Mouse (Mus musculus) testis, adult 2 months (tissue): ENCODE results near the gene Cyb5b.

Source experiments
- CTCF ChIP-seq: fragments of 200-500 bp; IDR thresholded peaks from 2 replicates; pipeline ENCODE4 v1.5.1; 2012; ENCODE audit warnings: low read depth, mild to moderate bottlenecking, inconsistent platforms, low read length, moderate library complexity; ENCODE audit not compliant: control insufficient read depth, insufficient read depth, insufficient replicate concordance
- POLR2A ChIP-seq: fragments of 200-500 bp; IDR thresholded peaks from 2 replicates; pipeline ENCODE4 v1.6.1; 2012; ENCODE audit warnings: low read depth, mild to moderate bottlenecking, inconsistent platforms, low read length, moderate library complexity; ENCODE audit not compliant: control insufficient read depth

DNA sequence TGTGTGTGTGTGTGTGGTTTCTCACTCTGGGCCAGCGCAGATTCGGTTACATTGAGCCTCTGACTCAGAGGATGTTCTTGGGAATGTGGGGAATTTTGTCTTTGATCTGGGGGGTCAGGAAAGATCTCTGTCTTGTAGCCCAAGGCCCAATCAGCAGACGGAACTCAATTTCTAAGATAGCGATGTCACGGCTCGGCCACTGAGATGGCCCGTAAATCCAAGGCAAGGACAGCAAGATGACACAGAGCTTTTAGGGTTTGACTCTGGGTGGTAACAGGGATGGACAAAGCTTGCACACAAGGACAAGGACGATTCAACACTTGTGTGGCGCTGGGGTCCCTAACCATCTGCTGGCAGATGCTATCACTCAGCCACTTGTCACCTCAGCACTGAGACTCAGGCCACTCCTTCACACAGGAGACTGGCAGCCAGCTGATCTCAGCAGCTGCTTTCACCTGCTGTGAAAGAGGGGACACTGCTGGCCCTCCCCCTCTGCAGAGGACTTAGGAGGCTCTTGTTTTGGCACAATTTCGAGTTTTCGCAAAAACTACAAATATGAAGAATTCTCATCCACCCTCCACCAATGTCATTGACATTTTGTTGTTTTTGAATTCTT lies 76.7 kb downstream of the Cyb5b start:
- TF ChIP-seq CTCF: no peak
- TF ChIP-seq POLR2A: no peak
